Mouse (Mus musculus) midbrain, embryonic 12.5 days (tissue): ENCODE results near the gene St3gal3. TPM values are rescaled to one million over a fixed set of nuclear protein-coding genes. Genes with fewer than 3 reads are reported as not detected.

Source experiments
- ATAC-seq: fragments of 200-750 bp; cut with Nextera tagmentation; 2 replicates; pipeline ENCODE4 v1.8.0; 2017; ENCODE audit warnings: low read depth, moderate TSS enrichment, moderate library complexity; ENCODE audit not compliant: low FRiP score
- H3K27ac ChIP-seq: fragments of 300-500 bp; sonication (generic); replicated peaks from 2 replicates; pipeline ENCODE4 v1.5.1; 2016; ENCODE audit warnings: mild to moderate bottlenecking
- H3K27me3 ChIP-seq: fragments of 300-500 bp; sonication (generic); 2 replicates; pipeline ENCODE4 v1.6.1; 2016; ENCODE audit warnings: mild to moderate bottlenecking
- H3K36me3 ChIP-seq: fragments of 300-500 bp; sonication (generic); 2 replicates; pipeline ENCODE4 v1.6.1; 2016
- H3K4me1 ChIP-seq: fragments of 300-500 bp; sonication (generic); 2 replicates; pipeline ENCODE4 v1.6.1; 2016
- H3K4me2 ChIP-seq: fragments of 300-500 bp; sonication (generic); replicated peaks from 2 replicates; pipeline ENCODE4 v1.6.1; 2016; ENCODE audit warnings: mild to moderate bottlenecking, moderate library complexity
- H3K4me3 ChIP-seq: fragments of 300-500 bp; sonication (generic); 2 replicates; pipeline ENCODE4 v1.5.1; 2016; ENCODE audit warnings: mild to moderate bottlenecking
- H3K9ac ChIP-seq: fragments of 300-500 bp; sonication (generic); replicated peaks from 2 replicates; pipeline ENCODE4 v1.6.1; 2016; ENCODE audit warnings: mild to moderate bottlenecking, moderate library complexity
- H3K9me3 ChIP-seq: fragments of 300-500 bp; sonication (generic); 2 replicates; pipeline ENCODE4 v1.6.1; 2016; ENCODE audit warnings: mild to moderate bottlenecking
- WGBS: fragments of 180-500 bp; shearing (Covaris S2); methylation state at CpG from one replicate; pipeline ENCODE4 v1.1.7; 2016; 5-methylcytosine and 5-hydroxymethylcytosine counted together
- polyA plus RNA-seq: library from polyadenylated mRNA; unstranded; fragments of >200 nt; fragmentation: Nextera tagmentation; extraction: Ambion mirVana; gene quantifications from 2 replicates; pipeline ENCODE4 v1.2.1, GENCODE M21; 2016

Gene St3gal3
- polyA plus RNA-seq, 1 experiment from 2014 or later, result 10.9 TPM

- peaks cover 12% of the 10 kb centered on the region for H3K4me1 ChIP-seq
- H3K4me2 ChIP-seq, result no peak overlapping the region
- no peaks in the 10 kb centered on the region for H3K27me3 ChIP-seq
- no peak overlapping the region for H3K4me3 ChIP-seq
- no peaks in the 10 kb centered on the region for H3K36me3 ChIP-seq
- H3K9me3 ChIP-seq, result no peaks in the 10 kb centered on the region
- ATAC-seq, result no peak
- 93% methylated on average over 7 of the region's 7 CpGs for WGBS
- H3K27ac ChIP-seq, result no peak overlapping the region
- no peak overlapping the region for H3K9ac ChIP-seq
Observed at GRCm38 (mm10) chr4:118025381-118025780, 109.3 kb downstream of the St3gal3 start.

- ATAC-seq, result no peak
- H3K9ac ChIP-seq, result no peak overlapping the region
- no peak overlapping the region for H3K4me3 ChIP-seq
- H3K27ac ChIP-seq, result no peak overlapping the region
- H3K27me3 ChIP-seq, result no peaks in the 10 kb centered on the region
- H3K36me3 ChIP-seq, result no peaks in the 10 kb centered on the region
- peaks cover 8% of the 10 kb centered on the region; the same call in 1 of the 2 replicates for H3K4me1 ChIP-seq
- no peaks in the 10 kb centered on the region for H3K9me3 ChIP-seq
- H3K4me2 ChIP-seq, result no peak overlapping the region
- 96% methylated on average over 3 of the region's 3 CpGs for WGBS
Observed at GRCm38 (mm10) chr4:118022811-118023210, 111.9 kb downstream of the St3gal3 start.

- Histone ChIP-seq H3K4me1 (peaks cover 8% of the 10 kb centered on the region; the same call in 1 of the 2 replicates), H3K4me3 (no peak overlapping the region), H3K9me3 (no peaks in the 10 kb centered on the region), H3K9ac (no peak overlapping the region), H3K27me3 (no peaks in the 10 kb centered on the region), H3K27ac (no peak overlapping the region), H3K4me2 (no peak overlapping the region), H3K36me3 (no peaks in the 10 kb centered on the region)
- ATAC-seq, result no peak
- WGBS, result 89% methylated on average over 4 of the region's 4 CpGs
Observed at GRCm38 (mm10) chr4:118022406-118022805, 112.3 kb downstream of the St3gal3 start.

GRCm38 (mm10) chr4:118019640-118020039 lies 115.1 kb downstream of the St3gal3 start:
- Histone ChIP-seq H3K9me3 (no peaks in the 10 kb centered on the region), H3K27me3 (no peaks in the 10 kb centered on the region), H3K4me1 (peaks cover 18% of the 10 kb centered on the region), H3K9ac (no peak overlapping the region), H3K27ac (no peak overlapping the region), H3K4me3 (no peak overlapping the region), H3K36me3 (no peaks in the 10 kb centered on the region), H3K4me2 (no peak overlapping the region)
- WGBS, result 81% methylated on average over 8 of the region's 8 CpGs
- ATAC-seq, result no peak

- no peaks in the 10 kb centered on the region for H3K27me3 ChIP-seq
- H3K4me3 ChIP-seq, result no peak overlapping the region
- peaks cover 18% of the 10 kb centered on the region for H3K4me1 ChIP-seq
- no peak for ATAC-seq
- H3K9me3 ChIP-seq, result no peaks in the 10 kb centered on the region
- H3K27ac ChIP-seq, result no peak overlapping the region
- no peaks in the 10 kb centered on the region for H3K36me3 ChIP-seq
- 75% methylated on average over 5 of the region's 5 CpGs for WGBS
- H3K9ac ChIP-seq, result no peak overlapping the region
- no peak overlapping the region for H3K4me2 ChIP-seq
Observed at GRCm38 (mm10) chr4:118019218-118019617, 115.5 kb downstream of the St3gal3 start.

- no peaks in the 10 kb centered on the region for H3K36me3 ChIP-seq
- WGBS, result 81% methylated on average over 16 of the region's 16 CpGs
- H3K27ac ChIP-seq, result no peak overlapping the region
- H3K4me3 ChIP-seq, result no peak overlapping the region
- H3K4me2 ChIP-seq, result no peak overlapping the region
- no peaks in the 10 kb centered on the region for H3K27me3 ChIP-seq
- ATAC-seq, result no peak
- no peak overlapping the region for H3K9ac ChIP-seq
- no peaks in the 10 kb centered on the region for H3K9me3 ChIP-seq
- peaks cover 18% of the 10 kb centered on the region for H3K4me1 ChIP-seq
Observed at GRCm38 (mm10) chr4:118017021-118017805, 117.5 kb downstream of the St3gal3 start.

- H3K27ac ChIP-seq, result no peak overlapping the region
Observed at GRCm38 (mm10) chr4:118016323-118016911, 118.3 kb downstream of the St3gal3 start.

GRCm38 (mm10) chr4:118015636-118016035 lies 119.1 kb downstream of the St3gal3 start:
- H3K27ac ChIP-seq, result no peak overlapping the region
- WGBS, result 72% methylated on average over 6 of the region's 6 CpGs

More at GRCm38 (mm10) chr4:118016323-118016911, 118.3 kb downstream of the St3gal3 start:
- Histone ChIP-seq H3K4me2 (no peak overlapping the region), H3K36me3 (no peaks in the 10 kb centered on the region), H3K9ac (no peak overlapping the region), H3K9me3 (no peaks in the 10 kb centered on the region), H3K4me1 (peaks cover 18% of the 10 kb centered on the region), H3K27me3 (no peaks in the 10 kb centered on the region), H3K4me3 (no peak overlapping the region)
- no peak for ATAC-seq
- WGBS, result 88% methylated on average over 10 of the region's 10 CpGs

GRCm38 (mm10) chr4:118015126-118015525 lies 119.6 kb downstream of the St3gal3 start:
- no peak for ATAC-seq
- Histone ChIP-seq H3K36me3 (no peaks in the 10 kb centered on the region), H3K4me2 (no peak overlapping the region), H3K27ac (no peak overlapping the region), H3K4me3 (no peak overlapping the region), H3K4me1 (peaks cover 18% of the 10 kb centered on the region), H3K27me3 (no peaks in the 10 kb centered on the region), H3K9ac (no peak overlapping the region), H3K9me3 (no peaks in the 10 kb centered on the region)
- WGBS, result 94% methylated on average over 11 of the region's 11 CpGs

More at GRCm38 (mm10) chr4:118015636-118016035, 119.1 kb downstream of the St3gal3 start:
- Histone ChIP-seq H3K36me3 (no peaks in the 10 kb centered on the region), H3K4me1 (peaks cover 18% of the 10 kb centered on the region), H3K9me3 (no peaks in the 10 kb centered on the region), H3K27me3 (no peaks in the 10 kb centered on the region), H3K4me2 (no peak overlapping the region), H3K9ac (no peak overlapping the region), H3K4me3 (no peak overlapping the region)
- no peak for ATAC-seq

- peaks cover 2% of the 10 kb centered on the region; the same call in 1 of the 2 replicates for H3K4me1 ChIP-seq
- H3K27ac ChIP-seq, result no peak overlapping the region
- no peaks in the 10 kb centered on the region for H3K36me3 ChIP-seq
- no peak overlapping the region for H3K4me2 ChIP-seq
- H3K9ac ChIP-seq, result no peak overlapping the region
- no peak for ATAC-seq
- no peak overlapping the region for H3K4me3 ChIP-seq
- no peaks in the 10 kb centered on the region for H3K9me3 ChIP-seq
- WGBS, result 82% methylated on average over 9 of the region's 9 CpGs
- no peaks in the 10 kb centered on the region for H3K27me3 ChIP-seq
Observed at GRCm38 (mm10) chr4:118010661-118011173, 124.0 kb downstream of the St3gal3 start.

- Histone ChIP-seq H3K9me3 (no peaks in the 10 kb centered on the region), H3K4me3 (no peak overlapping the region), H3K36me3 (no peaks in the 10 kb centered on the region), H3K27me3 (no peaks in the 10 kb centered on the region), H3K27ac (no peak overlapping the region), H3K9ac (no peak overlapping the region), H3K4me1 (no peaks in the 10 kb centered on the region), H3K4me2 (no peak overlapping the region)
- 84% methylated on average over 6 of the region's 6 CpGs for WGBS
- ATAC-seq, result no peak
Observed at GRCm38 (mm10) chr4:118008433-118009033, 126.2 kb downstream of the St3gal3 start.

- Histone ChIP-seq H3K4me3 (no peak overlapping the region), H3K9me3 (no peaks in the 10 kb centered on the region), H3K9ac (no peak overlapping the region), H3K4me1 (peaks cover 13% of the 10 kb centered on the region), H3K36me3 (no peaks in the 10 kb centered on the region), H3K27ac (no peak overlapping the region), H3K27me3 (no peaks in the 10 kb centered on the region; the same call in 1 of the 2 replicates), H3K4me2 (no peak overlapping the region)
- no peak for ATAC-seq
- WGBS, result 83% methylated on average over 10 of the region's 10 CpGs
Observed at GRCm38 (mm10) chr4:118001355-118001754, 133.4 kb downstream of the St3gal3 start.
